Mouse (Mus musculus): ENCODE data around the gene Clec2h. TPM values are rescaled to one million over a fixed set of nuclear protein-coding genes. Genes with fewer than 3 reads are reported as not detected.
A peak's percentile ranks its signal among the peaks of the same experiment; 100 is the strongest.
"Not testable (repeated sequence)": the region's sequence is repeated elsewhere in the genome, so short reads cannot be mapped to it uniquely, and the experiment has no call there.

Clec2h gene
- 0.34 TPM in 1 of 2 replicates, not detected in the other for polyA plus RNA-seq (2012; rRNA removed)

GRCm38 (mm10) chr6:128662206-128662605 lies at the start of gene Clec2h:
Clec2h (plus strand) TSS chr6:128662385.
- TF ChIP-seq CTCF (IDR thresholded peaks at IDR 0.05; ENCODE audit: borderline replicate concordance, insufficient read depth, low read depth, low read length), result no peak
- no peak for TF ChIP-seq POLR2A (IDR thresholded peaks at IDR 0.05; ENCODE audit: borderline replicate concordance, insufficient read depth, low read length)
- DNase-seq, result no peak
- Histone ChIP-seq H3K27ac (ENCODE audit: insufficient read depth, low read length) (no peak within 1 kb of the TSS), H3K4me1 (ENCODE audit: control insufficient read depth, insufficient read depth, low read length) (no peaks in the 10 kb centered on the region), H3K27me3 (ENCODE audit: control insufficient read depth, insufficient read depth, low read length) (no peaks in the 10 kb centered on the region), H3K4me3 (replicated peaks; ENCODE audit: insufficient read depth, low read depth, low read length) (no peak within 1 kb of the TSS)
- 3% methylated on average over 1 of the region's 1 CpGs for WGBS

DNA sequence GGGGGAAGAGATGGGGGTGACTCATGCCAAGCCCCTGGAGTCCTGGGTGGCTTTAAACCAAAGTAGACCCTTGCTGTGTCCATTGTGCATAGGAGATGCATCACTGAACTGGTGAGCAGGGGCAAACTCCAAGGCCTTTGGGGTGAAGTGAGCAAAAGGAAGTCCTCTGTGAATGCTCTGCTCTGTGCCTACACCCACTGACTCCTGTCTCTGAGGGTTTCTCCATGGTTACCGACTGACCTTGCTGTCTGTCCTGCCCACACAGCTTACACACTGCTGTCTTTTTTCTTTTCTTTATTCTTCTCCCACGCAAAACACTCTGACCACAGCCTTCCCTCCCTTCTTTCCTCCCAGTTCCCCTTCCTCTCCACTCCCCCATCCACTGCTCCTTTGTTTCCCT lies 39.5 kb upstream of the Clec2h start:
- Histone ChIP-seq H3K4me1 (ENCODE audit: control insufficient read depth, insufficient read depth, low read length) (no peaks in the 10 kb centered on the region), H3K27me3 (ENCODE audit: control insufficient read depth, insufficient read depth, low read length) (no peaks in the 10 kb centered on the region), H3K27ac (ENCODE audit: insufficient read depth, low read length) (no peak overlapping the region), H3K4me3 (replicated peaks; ENCODE audit: insufficient read depth, low read depth, low read length) (no peak overlapping the region)
- TF ChIP-seq POLR2A (IDR thresholded peaks at IDR 0.05; ENCODE audit: borderline replicate concordance, insufficient read depth, low read length) (no peak), CTCF (IDR thresholded peaks at IDR 0.05; ENCODE audit: borderline replicate concordance, insufficient read depth, low read depth, low read length) (no peak)
- WGBS, result 40% methylated on average over 2 of the region's 2 CpGs
- no peak for DNase-seq

GRCm38 (mm10) chr6:128623433-128623832 lies 38.8 kb upstream of the Clec2h start, which contains the start of gene Klrb1a:
Klrb1a (minus strand) TSS chr6:128623533.
- not testable (repeated sequence) for DNase-seq
- WGBS, result 96% methylated on average over 5 of the region's 5 CpGs

GRCm38 (mm10) chr6:128624425-128624824 lies 37.8 kb upstream of the Clec2h start:
- no peak for TF ChIP-seq POLR2A (IDR thresholded peaks at IDR 0.05; ENCODE audit: borderline replicate concordance, insufficient read depth, low read length)
- no peak for TF ChIP-seq CTCF (IDR thresholded peaks at IDR 0.05; ENCODE audit: borderline replicate concordance, insufficient read depth, low read depth, low read length)
- Histone ChIP-seq H3K27ac (ENCODE audit: insufficient read depth, low read length) (no peak overlapping the region), H3K4me1 (ENCODE audit: control insufficient read depth, insufficient read depth, low read length) (no peaks in the 10 kb centered on the region), H3K4me3 (replicated peaks; ENCODE audit: insufficient read depth, low read depth, low read length) (no peak overlapping the region), H3K27me3 (ENCODE audit: control insufficient read depth, insufficient read depth, low read length) (no peaks in the 10 kb centered on the region)
- no peak for DNase-seq
- 40% methylated on average over 4 of the region's 4 CpGs for WGBS

More at GRCm38 (mm10) chr6:128623433-128623832, 38.8 kb upstream of the Clec2h start, which contains the start of gene Klrb1a:
- H3K27ac ChIP-seq (ENCODE audit: insufficient read depth, low read length); H3K4me3 ChIP-seq (replicated peaks; ENCODE audit: insufficient read depth, low read depth, low read length); H3K27me3 ChIP-seq (ENCODE audit: control insufficient read depth, insufficient read depth, low read length); H3K4me1 ChIP-seq (ENCODE audit: control insufficient read depth, insufficient read depth, low read length): not testable (repeated sequence)

- 97% methylated on average over 6 of the region's 6 CpGs for WGBS
- H3K27ac ChIP-seq (ENCODE audit: insufficient read depth, low read length); DNase-seq; H3K4me3 ChIP-seq (replicated peaks; ENCODE audit: insufficient read depth, low read depth, low read length); H3K4me1 ChIP-seq (ENCODE audit: control insufficient read depth, insufficient read depth, low read length); H3K27me3 ChIP-seq (ENCODE audit: control insufficient read depth, insufficient read depth, low read length): not testable (repeated sequence)
Observed at GRCm38 (mm10) chr6:128625246-128625645, 36.9 kb upstream of the Clec2h start.

DNA sequence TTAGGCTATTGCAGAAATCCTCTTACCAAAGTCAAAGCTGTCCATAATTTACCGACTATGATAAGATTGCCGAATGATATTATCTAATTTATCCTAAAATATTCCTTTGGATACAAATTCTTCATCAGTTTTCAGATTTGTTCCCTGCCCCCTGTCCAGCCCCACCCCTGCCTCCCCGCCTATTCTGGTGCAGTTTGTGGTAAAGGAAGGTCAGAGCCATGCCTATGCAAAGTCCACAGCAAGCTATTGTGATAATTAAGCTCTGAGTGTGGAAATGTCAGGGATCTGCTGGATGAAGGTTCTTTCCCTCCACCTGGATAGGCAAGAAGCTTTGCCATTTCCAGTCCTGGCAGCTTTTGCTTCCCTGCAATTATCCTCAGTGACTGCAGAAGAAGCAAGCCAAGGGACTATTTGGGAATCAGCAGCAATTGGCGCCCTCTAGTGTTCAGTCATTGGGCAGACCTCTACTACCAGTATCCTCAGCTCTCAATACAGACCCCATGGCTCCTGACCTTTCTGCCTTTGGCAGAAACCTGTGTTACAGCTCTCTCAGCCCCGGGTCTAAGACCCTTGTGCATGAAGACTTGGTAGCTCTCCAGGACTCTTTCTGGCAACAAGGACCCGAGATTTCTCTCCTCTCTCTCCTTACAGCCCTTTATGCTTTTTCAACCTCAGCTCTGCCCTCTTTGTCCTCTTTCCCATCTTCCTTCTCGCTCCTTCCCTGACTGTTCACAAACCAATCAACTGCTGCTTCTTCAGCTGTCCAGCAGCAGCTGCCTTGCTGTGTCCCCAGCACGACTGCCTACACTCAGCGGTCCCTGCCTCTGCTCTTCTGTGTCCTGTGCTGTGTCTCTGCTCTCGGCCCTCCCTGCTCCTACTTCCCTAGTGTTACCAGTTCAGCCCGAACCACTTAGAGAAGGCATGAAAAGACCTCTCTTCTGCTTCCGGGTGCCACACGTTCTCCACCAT lies 32.1 kb upstream of the Clec2h start:
- TF ChIP-seq CTCF (IDR thresholded peaks at IDR 0.05; ENCODE audit: borderline replicate concordance, insufficient read depth, low read depth, low read length), result peak; percentile 62; the same call in 1 of the 2 replicates
- 54% methylated on average over 13 of the region's 13 CpGs for WGBS
- H3K4me3 ChIP-seq (replicated peaks; ENCODE audit: insufficient read depth, low read depth, low read length); H3K4me1 ChIP-seq (ENCODE audit: control insufficient read depth, insufficient read depth, low read length); H3K27me3 ChIP-seq (ENCODE audit: control insufficient read depth, insufficient read depth, low read length); H3K27ac ChIP-seq (ENCODE audit: insufficient read depth, low read length): not testable (repeated sequence)
- DNase-seq, result peak; percentile 55 to 62

DNA sequence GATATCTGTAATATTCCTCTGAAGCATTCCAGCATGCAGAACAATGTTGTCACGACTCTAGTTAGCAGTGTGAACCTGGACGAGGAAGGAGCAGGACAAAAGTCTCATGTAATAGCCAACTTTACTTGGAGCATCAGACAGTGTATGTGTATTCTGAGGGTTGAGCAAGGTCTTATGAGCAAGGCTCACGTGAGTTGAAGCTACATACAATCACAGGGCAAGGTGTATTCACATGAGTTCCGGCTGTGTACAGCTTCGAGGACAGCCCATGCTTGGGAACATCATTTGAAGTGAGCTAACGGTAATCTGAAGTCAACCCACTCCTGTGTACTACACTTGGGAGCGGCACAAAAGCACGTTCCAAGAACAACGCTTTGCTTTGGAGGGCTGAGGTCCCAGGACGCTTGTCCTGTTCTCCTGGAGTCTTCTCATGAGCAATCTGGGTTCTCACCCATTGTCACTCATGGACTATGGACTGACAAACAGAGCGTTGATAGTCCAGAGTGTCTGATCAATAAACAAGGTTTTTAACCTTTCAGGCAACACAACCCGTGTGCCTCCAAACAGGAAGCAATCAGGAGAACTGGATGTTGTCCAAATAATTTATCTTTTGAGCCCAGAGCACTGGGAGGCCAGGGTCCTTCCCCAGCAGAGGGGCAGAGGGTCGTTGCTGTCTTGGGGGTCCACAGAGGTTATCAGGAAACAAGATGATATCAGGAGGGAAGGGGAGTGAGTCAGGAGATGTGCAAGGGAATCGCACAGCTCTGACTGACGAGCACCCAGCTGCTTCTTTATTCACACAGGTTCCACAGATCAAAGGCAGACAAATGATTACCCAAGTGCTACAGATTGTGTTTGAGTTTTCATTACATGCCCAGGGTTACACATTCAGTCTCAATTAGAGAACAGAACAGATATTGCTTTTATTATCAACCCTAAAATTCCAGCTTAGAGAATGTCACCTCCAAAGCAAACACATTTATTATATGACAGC lies 31.0 kb upstream of the Clec2h start:
- not testable (repeated sequence) for H3K4me3 ChIP-seq (replicated peaks; ENCODE audit: insufficient read depth, low read depth, low read length); H3K27me3 ChIP-seq (ENCODE audit: control insufficient read depth, insufficient read depth, low read length); H3K27ac ChIP-seq (ENCODE audit: insufficient read depth, low read length); DNase-seq; H3K4me1 ChIP-seq (ENCODE audit: control insufficient read depth, insufficient read depth, low read length)
- 78% methylated on average over 15 of the region's 15 CpGs for WGBS

DNA sequence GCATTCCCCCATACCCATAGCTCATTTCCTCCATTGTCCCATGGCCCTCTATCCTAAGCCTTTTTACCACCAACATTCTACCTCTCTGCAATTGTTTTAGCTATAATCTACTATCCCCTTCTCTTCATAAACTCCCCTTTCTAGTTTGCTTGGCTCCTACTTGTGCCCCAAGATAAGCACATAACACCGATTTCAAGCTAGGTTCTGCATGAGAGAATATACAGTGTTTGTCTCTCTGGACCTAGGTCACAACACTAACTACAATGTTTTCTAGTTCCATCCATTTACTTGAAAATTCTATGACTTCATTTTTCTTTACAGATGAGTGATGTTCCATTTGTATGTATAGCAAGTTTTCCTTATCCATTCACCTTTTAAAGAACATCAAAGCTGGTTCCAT lies 21.5 kb upstream of the Clec2h start:
- no peak for DNase-seq
- 98% methylated on average over 1 of the region's 1 CpGs for WGBS
- H3K4me1 ChIP-seq (ENCODE audit: control insufficient read depth, insufficient read depth, low read length), result no peaks in the 10 kb centered on the region
- TF ChIP-seq POLR2A (IDR thresholded peaks at IDR 0.05; ENCODE audit: borderline replicate concordance, insufficient read depth, low read length) (no peak), CTCF (IDR thresholded peaks at IDR 0.05; ENCODE audit: borderline replicate concordance, insufficient read depth, low read depth, low read length) (no peak)
- H3K27me3 ChIP-seq (ENCODE audit: control insufficient read depth, insufficient read depth, low read length), result no peaks in the 10 kb centered on the region
- H3K27ac ChIP-seq (ENCODE audit: insufficient read depth, low read length), result no peak overlapping the region
- H3K4me3 ChIP-seq (replicated peaks; ENCODE audit: insufficient read depth, low read depth, low read length), result no peak overlapping the region
